Mouse (Mus musculus) kidney, adult 11 months (tissue): Measurements from ENCODE around the gene Isg20.
A peak's percentile ranks its signal among the peaks of the same experiment; 100 is the strongest.

Source experiments
- DNase-seq: peaks from one replicate; pipeline ENCODE4 v3.0.0; 2022

The Isg20 gene

GRCm38 (mm10) chr7:78912974-78913474 is at the start of gene Isg20:
Gene Isg20, plus strand, starts transcription at chr7:78913424.
- no peak for DNase-seq

- no peak for DNase-seq
Observed at GRCm38 (mm10) chr7:78863796-78864445, 49.3 kb upstream of the Isg20 start.

- DNase-seq = no peak
Observed at GRCm38 (mm10) chr7:78864446-78864802, 48.8 kb upstream of the Isg20 start.

- DNase-seq = no peak
Observed at GRCm38 (mm10) chr7:78865212-78865949, 47.8 kb upstream of the Isg20 start.

GRCm38 (mm10) chr7:78868731-78869130 is 44.5 kb upstream of the Isg20 start:
- no peak for DNase-seq

GRCm38 (mm10) chr7:78872366-78872765 is 40.9 kb upstream of the Isg20 start:
- no peak for DNase-seq

- DNase-seq = no peak
Observed at GRCm38 (mm10) chr7:78872831-78873230, 40.4 kb upstream of the Isg20 start.

GRCm38 (mm10) chr7:78881607-78882468 is 31.4 kb upstream of the Isg20 start:
- DNase-seq = no peak

- DNase-seq = no peak
Observed at GRCm38 (mm10) chr7:78882469-78882837, 30.8 kb upstream of the Isg20 start.

- DNase-seq = no peak
Observed at GRCm38 (mm10) chr7:78883016-78883725, 30.1 kb upstream of the Isg20 start.

GRCm38 (mm10) chr7:78883726-78884060 is 29.5 kb upstream of the Isg20 start:
- no peak for DNase-seq

- DNase-seq = no peak
Observed at GRCm38 (mm10) chr7:78884139-78884538, 29.1 kb upstream of the Isg20 start.

- no peak for DNase-seq
Observed at GRCm38 (mm10) chr7:78885404-78885803, 27.8 kb upstream of the Isg20 start.

GRCm38 (mm10) chr7:78886496-78886895 is 26.7 kb upstream of the Isg20 start:
- no peak for DNase-seq

GRCm38 (mm10) chr7:78887431-78887842 is 25.8 kb upstream of the Isg20 start:
- no peak for DNase-seq

- DNase-seq = peak; percentile 56
Observed at GRCm38 (mm10) chr7:78890641-78891040, 22.6 kb upstream of the Isg20 start.

- DNase-seq = no peak
Observed at GRCm38 (mm10) chr7:78893917-78894316, 19.3 kb upstream of the Isg20 start.

- no peak for DNase-seq
Observed at GRCm38 (mm10) chr7:78895021-78895652, 18.1 kb upstream of the Isg20 start.

- peak; percentile 99 for DNase-seq
Observed at GRCm38 (mm10) chr7:78895653-78896333, 17.4 kb upstream of the Isg20 start, which contains the start of gene Aen. Gene Aen, plus strand, starts transcription at chr7:78895854.

GRCm38 (mm10) chr7:78897567-78897966 is 15.7 kb upstream of the Isg20 start:
- no peak for DNase-seq

GRCm38 (mm10) chr7:78903174-78903870 is 9.9 kb upstream of the Isg20 start:
- DNase-seq = no peak
